Mouse (Mus musculus) heart, adult 2 months (tissue): ENCODE results near the gene Etv5. TPM values are rescaled to one million over a fixed set of nuclear protein-coding genes. Genes with fewer than 3 reads are reported as not detected.

Experiments
- DNase-seq, 2 experiments: peaks; one replicate each; pipeline ENCODE4 v3.0.0; 2021
- H3K27ac ChIP-seq: fragments of 200-600 bp; 2 replicates; pipeline ENCODE4 v1.8.1; 2022
- H3K27me3 ChIP-seq: fragments of 200-500 bp; 2 replicates; pipeline ENCODE4 v1.6.1; 2012; ENCODE audit warnings: mild to moderate bottlenecking, low read length, inconsistent platforms, mixed read lengths; ENCODE audit not compliant: control insufficient read depth, insufficient read depth
- H3K36me3 ChIP-seq: fragments of 200-500 bp; 2 replicates; pipeline ENCODE4 v1.6.1; 2012; ENCODE audit warnings: low read length, inconsistent platforms; ENCODE audit not compliant: control insufficient read depth, insufficient read depth
- H3K4me1 ChIP-seq: fragments of 200-500 bp; 2 replicates; pipeline ENCODE4 v1.6.1; 2011; ENCODE audit warnings: low read length; ENCODE audit not compliant: control insufficient read depth, insufficient read depth
- H3K4me3 ChIP-seq: fragments of 200-600 bp; 2 replicates; pipeline ENCODE4 v1.8.1; 2022
- H3K79me2 ChIP-seq: fragments of 200-500 bp; replicated peaks from 2 replicates; pipeline ENCODE4 v1.6.1; 2012; ENCODE audit warnings: mild to moderate bottlenecking, inconsistent platforms, low read length, moderate library complexity, mixed read lengths; ENCODE audit not compliant: control insufficient read depth, insufficient read depth
- H3K9ac ChIP-seq: fragments of 200-500 bp; 2 replicates; pipeline ENCODE4 v1.6.1; 2012; ENCODE audit warnings: low read depth, mild to moderate bottlenecking, control low read depth, inconsistent platforms, low read length, mixed read lengths
- CTCF ChIP-seq: fragments of 200-600 bp; IDR thresholded peaks from 2 replicates; pipeline ENCODE4 v1.8.1; 2022; ENCODE audit warnings: antibody characterized with exemption, mild to moderate bottlenecking, moderate library complexity
- EP300 ChIP-seq: fragments of 200-500 bp; IDR thresholded peaks from 2 replicates; pipeline ENCODE4 v1.6.1; 2011; ENCODE audit warnings: low read depth, low read length, control low read depth; ENCODE audit not compliant: insufficient read depth
- POLR2A ChIP-seq: fragments of 200-500 bp; IDR thresholded peaks from 2 replicates; pipeline ENCODE4 v1.6.1; 2011; ENCODE audit warnings: mild to moderate bottlenecking, low read depth, low read length, control low read depth; ENCODE audit not compliant: insufficient read depth
- WGBS: fragments of 180-500 bp; shearing (Covaris S2); methylation state at CpG from one replicate; pipeline ENCODE4 v1.1.7; 2018; 5-methylcytosine and 5-hydroxymethylcytosine counted together
- intact Hi-C: fragments of 180-260 bp; cut with DNase I; formaldehyde crosslinking; loops from one replicate; pipeline ENCODE4 v1.15.1; 2025
- polyA plus RNA-seq: library from polyadenylated mRNA; depleted of rRNA; stranded (reverse); fragments of >200 nt; gene quantifications from 2 replicates; pipeline ENCODE4 v1.2.3, GENCODE M21; 2012
- total RNA-seq, 2 experiments: library from RNA; stranded (reverse); gene quantifications; 2 replicates each; pipeline ENCODE4 v1.2.3; 2021

Gene Etv5
- total and polyA plus RNA-seq, 3 experiments = 6.9 to 12.0 (median 10.0) TPM

DNA sequence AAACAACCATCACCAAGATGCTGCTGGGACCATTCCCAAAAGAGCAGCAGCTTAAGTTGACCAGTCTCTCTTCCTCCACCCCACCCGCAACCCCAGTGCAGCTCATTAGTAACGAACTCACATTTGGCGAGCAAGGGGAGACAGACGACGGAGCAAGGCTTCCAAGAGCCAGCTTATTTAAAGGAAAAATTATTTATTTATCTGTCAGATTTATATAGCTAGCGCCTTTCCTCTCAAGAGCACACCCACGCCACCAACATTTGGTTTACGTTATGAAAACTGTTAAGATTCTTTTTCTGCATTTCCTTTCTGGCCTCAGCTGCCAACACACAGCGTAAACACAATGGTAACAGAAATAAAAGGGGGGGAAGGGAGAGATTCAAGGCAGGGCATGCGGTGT lies 34.0 kb downstream of the Etv5 start:
- no peaks in the 10 kb centered on the region for H3K27me3 ChIP-seq
- TF ChIP-seq EP300 (no peak), CTCF (no peak), POLR2A (no peak)
- intact Hi-C loops = no loop called here
- H3K79me2 ChIP-seq = no peaks in the 10 kb centered on the region
- no peak overlapping the region for H3K4me3 ChIP-seq
- H3K4me1 ChIP-seq = peaks cover 3% of the 10 kb centered on the region
- 60% methylated on average over 10 of the region's 10 CpGs for WGBS
- DNase-seq = no peak
- no peaks in the 10 kb centered on the region for H3K36me3 ChIP-seq
- H3K9ac ChIP-seq = no peak overlapping the region
- no peak overlapping the region; the same call in 1 of the 2 replicates for H3K27ac ChIP-seq

DNA sequence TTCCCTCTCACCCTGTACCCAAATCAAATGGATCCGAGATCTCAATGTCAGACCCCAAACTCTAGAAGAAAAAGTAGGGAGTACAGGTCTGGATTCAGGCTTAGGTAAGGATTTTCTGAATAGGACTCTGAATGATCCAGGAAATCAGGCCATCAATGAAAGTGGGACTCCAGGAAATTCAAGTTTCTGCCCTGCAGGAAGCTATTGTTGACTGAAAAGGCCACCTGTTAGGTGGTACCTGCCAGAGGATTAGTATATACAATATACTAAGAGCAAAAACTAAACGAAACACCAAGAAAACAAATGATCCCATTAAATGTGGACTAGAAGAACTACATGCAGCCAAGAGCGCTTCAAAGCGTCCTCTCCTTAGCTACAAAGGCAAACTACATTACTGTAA lies 35.8 kb downstream of the Etv5 start:
- Histone ChIP-seq H3K9ac (no peak overlapping the region), H3K79me2 (no peaks in the 10 kb centered on the region), H3K4me3 (no peak overlapping the region), H3K27me3 (no peaks in the 10 kb centered on the region), H3K4me1 (peaks cover 3% of the 10 kb centered on the region), H3K36me3 (no peaks in the 10 kb centered on the region), H3K27ac (no peak overlapping the region)
- intact Hi-C loops = no loop called here
- no peak for DNase-seq
- no peak for TF ChIP-seq POLR2A
- no peak for TF ChIP-seq EP300
- no peak for TF ChIP-seq CTCF
- 95% methylated on average over 4 of the region's 4 CpGs for WGBS

DNA sequence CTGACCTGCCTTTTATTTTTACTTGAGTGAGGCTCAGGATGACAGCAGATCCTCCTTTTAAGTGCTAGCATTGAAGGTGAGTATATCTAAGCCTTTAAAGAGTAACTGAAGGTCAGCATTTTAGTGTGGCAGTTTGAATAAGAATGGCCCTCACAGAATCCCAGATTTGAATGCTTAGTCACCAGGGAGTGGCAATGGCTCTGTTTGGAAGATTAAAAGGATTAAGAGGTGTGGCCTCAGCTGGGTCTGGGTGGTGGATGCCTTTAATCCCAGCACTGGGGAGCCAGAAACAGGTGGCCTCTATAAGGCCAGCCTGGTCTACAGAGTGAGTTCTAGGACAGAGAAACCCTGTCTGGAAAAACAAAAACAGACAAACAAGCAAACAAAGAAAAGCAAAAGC lies 36.9 kb downstream of the Etv5 start:
- Histone ChIP-seq H3K79me2 (no peaks in the 10 kb centered on the region), H3K9ac (no peak overlapping the region), H3K27ac (no peak overlapping the region), H3K27me3 (no peaks in the 10 kb centered on the region), H3K4me3 (no peak overlapping the region), H3K4me1 (peaks cover 3% of the 10 kb centered on the region), H3K36me3 (no peaks in the 10 kb centered on the region)
- intact Hi-C loops = no loop called here
- TF ChIP-seq EP300 = no peak
- no peak for TF ChIP-seq CTCF
- no peak for TF ChIP-seq POLR2A
- DNase-seq = no peak

DNA sequence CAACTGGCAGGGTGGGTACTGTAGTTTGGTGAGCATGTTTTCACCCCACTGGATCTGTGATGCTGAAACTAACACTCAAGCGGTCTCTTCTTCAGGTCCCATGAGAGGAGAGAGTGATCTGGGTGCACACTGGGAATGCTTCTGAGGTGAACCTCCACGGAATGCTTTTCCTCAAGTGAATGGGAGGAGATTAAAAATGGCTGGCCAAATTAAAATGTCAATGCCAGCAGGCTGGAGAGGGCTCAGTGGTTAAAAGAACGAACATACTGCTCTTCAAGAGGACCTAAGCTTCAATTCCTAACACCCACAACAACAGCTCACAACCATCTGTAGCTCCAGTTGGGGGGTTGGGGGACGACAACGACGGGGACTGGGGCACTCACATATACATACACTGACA lies 39.3 kb downstream of the Etv5 start:
- Histone ChIP-seq H3K36me3 (no peaks in the 10 kb centered on the region; the same call in 1 of the 2 replicates), H3K9ac (no peak overlapping the region), H3K4me3 (no peak overlapping the region), H3K4me1 (no peaks in the 10 kb centered on the region), H3K79me2 (no peaks in the 10 kb centered on the region), H3K27me3 (no peaks in the 10 kb centered on the region), H3K27ac (no peak overlapping the region)
- DNase-seq = no peak
- no peak for TF ChIP-seq CTCF
- TF ChIP-seq POLR2A = no peak
- TF ChIP-seq EP300 = no peak
- WGBS = 91% methylated on average over 6 of the region's 6 CpGs
- intact Hi-C loops = no loop called here

DNA sequence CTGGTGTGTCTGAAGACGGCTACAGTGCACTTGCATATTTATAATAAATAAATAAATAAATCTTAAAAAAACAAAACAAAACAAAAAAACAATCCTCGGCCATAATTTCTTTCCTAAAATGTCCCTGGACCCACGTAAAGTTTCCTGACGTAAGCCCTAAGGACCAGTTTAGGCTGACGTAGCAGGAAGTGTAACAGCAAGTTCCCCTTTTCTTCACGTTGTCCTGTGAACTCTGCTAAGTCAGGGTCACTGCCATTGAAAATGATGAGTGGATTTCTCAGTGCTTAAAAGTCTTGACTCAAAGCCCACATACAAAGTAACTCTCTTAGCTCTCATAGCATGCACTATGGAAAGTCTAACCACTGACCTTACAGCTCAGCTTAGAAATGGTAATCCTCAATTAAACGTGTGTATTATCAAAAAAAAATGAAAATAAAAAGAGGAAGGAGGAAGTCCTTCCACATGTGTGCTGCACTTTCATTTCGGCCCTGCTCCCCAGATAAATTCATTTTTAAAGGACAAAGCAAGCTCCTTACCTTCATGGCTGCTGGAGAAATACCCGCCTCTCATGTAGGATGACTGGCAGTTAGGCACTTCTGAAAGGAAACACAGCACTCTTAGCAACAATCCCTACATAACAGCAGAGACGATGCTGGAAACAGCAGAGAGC lies 40.6 kb downstream of the Etv5 start:
- Histone ChIP-seq H3K36me3 (no peaks in the 10 kb centered on the region; the same call in 1 of the 2 replicates), H3K79me2 (no peaks in the 10 kb centered on the region), H3K9ac (no peak overlapping the region), H3K27ac (no peak overlapping the region), H3K27me3 (no peaks in the 10 kb centered on the region), H3K4me1 (no peaks in the 10 kb centered on the region), H3K4me3 (no peak overlapping the region)
- intact Hi-C loops = no loop called here
- DNase-seq = no peak
- 81% methylated on average over 10 of the region's 10 CpGs for WGBS
- TF ChIP-seq CTCF = no peak
- TF ChIP-seq POLR2A = no peak

DNA sequence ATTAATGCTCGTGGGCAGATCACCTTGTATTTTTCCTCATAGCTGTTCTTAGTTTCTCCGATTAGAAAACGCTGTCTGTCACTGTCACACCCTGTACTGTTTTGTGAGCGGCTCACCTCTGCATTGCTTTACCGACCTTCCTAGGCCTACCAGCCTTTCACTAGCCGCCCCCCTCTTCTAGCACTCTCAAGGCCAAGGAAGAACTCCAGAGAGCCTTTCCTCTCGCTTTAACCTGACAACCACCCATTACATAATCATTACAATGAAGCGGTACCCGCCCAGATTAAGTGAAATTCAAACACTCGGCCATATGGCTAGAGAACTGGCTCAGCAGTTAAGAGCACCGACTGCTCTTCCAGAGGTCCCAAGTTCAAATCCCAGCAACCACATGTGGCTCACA lies 41.2 kb downstream of the Etv5 start:
- Histone ChIP-seq H3K4me3 (no peak overlapping the region), H3K36me3 (no peaks in the 10 kb centered on the region; the same call in 1 of the 2 replicates), H3K27me3 (no peaks in the 10 kb centered on the region), H3K9ac (no peak overlapping the region), H3K79me2 (no peaks in the 10 kb centered on the region), H3K27ac (no peak overlapping the region), H3K4me1 (no peaks in the 10 kb centered on the region)
- intact Hi-C loops = no loop called here
- no peak for TF ChIP-seq POLR2A
- TF ChIP-seq EP300 = no peak
- TF ChIP-seq CTCF = no peak
- 91% methylated on average over 11 of the region's 11 CpGs for WGBS
- DNase-seq = no peak
